Mouse (Mus musculus) layer of hippocampus, postnatal 14 days (tissue): ENCODE measurements around the gene Zcchc24. TPM values are rescaled to one million over a fixed set of nuclear protein-coding genes. Genes with fewer than 3 reads are reported as not detected.
A peak's percentile ranks its signal among the peaks of the same experiment; 100 is the strongest.

Source experiments
- DNase-seq, 2 experiments: peaks; one replicate each; pipeline ENCODE4 v3.0.0; 2021 to 2022; ENCODE audit warnings: low spot score in 2 of 2, mixed read lengths in 1 of 2
- total RNA-seq, 2 experiments: library from RNA; stranded (reverse); gene quantifications; 2 replicates each; pipeline ENCODE4 v1.2.3; 2021

Gene Zcchc24
- total RNA-seq, 2 experiments from 2014 or later = 60.4 to 63.5 TPM

DNA sequence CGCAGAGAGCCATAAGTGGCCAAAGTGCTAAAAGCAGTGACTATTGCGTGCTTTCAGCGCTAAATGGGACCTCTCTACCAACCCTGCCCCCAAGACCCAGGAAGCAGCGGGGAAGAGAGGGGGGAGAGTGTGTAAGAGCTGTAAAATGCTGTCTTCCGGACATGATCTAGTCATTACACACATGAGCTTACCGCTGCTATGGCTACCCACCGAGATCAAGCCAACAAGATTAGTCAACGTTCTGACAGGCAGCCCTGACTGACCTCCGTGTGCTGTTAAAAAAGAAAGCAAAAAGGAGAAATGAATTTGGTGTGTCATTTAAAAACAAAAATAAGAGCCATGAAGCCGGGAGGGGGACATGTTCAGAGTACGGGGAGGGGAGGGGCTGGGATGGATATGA lies 11.8 kb upstream of the Zcchc24 start:
- no peak for DNase-seq

DNA sequence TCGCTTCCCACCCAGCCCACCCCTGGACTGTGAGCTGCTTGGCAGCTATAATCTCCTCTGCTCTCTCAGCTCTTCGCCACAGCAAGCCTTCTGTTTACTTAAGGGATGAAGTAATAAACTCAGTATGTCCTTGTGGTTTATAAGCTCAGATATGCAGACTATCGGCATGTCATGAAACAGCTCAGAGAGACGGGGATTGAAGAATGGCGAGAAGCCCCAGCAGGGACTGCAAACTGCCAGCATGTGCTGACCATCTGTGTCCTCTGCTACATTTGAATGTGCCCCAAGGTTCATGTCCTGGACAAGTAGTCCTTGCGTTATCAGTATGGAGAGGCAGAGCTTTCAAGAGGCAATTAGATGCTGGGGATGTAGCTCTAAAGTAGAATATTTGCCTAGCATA lies 7.5 kb upstream of the Zcchc24 start:
- no peak for DNase-seq

DNA sequence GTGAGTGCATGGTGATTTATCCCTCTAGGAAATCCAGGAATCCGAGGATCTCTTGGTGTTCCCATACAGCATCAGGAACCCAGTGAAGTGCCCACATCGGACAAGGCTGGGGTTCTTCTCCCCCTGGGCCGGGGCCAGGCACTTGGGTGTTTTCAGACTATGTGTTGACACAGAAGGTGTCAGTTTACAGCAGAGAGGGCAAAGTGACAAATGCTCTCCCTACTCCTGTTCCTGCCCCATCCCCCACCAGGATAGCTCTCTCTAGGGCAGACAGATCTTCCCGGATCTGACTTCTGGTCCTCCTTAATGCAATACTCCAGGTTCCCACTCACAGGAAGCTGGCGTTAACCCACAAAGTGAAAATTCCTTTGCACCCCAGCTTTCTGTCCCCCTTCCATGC lies 5.3 kb upstream of the Zcchc24 start:
- DNase-seq = no peak

DNA sequence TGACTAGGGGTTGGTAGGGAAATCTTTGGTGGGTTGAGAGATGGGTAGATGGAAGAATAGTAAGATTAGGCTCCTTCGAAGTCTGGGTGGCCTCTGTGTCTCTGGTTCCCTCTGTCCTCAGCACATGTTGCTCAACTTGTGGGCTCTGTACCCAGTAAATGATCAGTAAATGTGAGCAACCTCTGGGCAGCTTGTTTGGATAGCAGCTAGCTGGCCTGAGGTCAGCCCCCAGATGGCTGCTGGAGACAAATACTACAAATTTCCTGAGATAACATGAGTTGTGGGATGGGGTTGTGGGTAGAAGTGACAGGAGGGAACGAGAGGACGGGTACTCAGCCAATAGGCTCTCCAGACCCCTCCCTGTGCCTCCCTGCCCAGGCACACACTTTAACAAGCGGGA lies 4.2 kb upstream of the Zcchc24 start:
- DNase-seq = no peak

DNA sequence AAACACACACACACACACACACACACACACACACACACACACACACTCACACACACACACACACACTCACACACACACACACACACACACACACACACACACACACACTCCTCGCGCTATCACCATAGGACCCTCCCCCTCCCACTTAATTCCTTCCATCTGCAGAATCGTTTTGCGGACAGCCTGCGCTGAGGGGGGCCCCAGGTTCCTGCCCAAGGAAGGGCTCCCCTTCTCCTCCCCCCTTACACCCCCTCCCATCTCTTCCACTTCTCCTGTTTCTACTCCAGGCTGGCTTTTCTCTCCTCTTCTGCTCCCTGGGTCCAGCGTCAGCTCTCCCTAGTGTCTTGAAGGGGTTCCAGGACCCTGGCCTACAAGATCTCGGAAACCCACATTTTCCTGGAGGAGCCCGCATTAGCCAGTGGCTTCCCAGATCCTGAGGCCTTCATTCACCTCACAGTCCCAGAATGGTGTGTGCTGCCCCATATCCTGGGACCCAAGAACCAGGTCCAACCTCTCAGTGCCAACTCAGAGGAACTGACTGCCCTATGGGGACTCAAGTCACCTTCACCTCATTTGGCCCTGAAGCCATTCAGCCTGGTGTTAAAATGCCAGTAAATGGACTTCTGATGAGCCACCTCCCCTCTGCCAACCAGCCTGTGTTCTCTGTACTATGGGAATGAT lies 927 bp upstream of the Zcchc24 start:
- no peak for DNase-seq

DNA sequence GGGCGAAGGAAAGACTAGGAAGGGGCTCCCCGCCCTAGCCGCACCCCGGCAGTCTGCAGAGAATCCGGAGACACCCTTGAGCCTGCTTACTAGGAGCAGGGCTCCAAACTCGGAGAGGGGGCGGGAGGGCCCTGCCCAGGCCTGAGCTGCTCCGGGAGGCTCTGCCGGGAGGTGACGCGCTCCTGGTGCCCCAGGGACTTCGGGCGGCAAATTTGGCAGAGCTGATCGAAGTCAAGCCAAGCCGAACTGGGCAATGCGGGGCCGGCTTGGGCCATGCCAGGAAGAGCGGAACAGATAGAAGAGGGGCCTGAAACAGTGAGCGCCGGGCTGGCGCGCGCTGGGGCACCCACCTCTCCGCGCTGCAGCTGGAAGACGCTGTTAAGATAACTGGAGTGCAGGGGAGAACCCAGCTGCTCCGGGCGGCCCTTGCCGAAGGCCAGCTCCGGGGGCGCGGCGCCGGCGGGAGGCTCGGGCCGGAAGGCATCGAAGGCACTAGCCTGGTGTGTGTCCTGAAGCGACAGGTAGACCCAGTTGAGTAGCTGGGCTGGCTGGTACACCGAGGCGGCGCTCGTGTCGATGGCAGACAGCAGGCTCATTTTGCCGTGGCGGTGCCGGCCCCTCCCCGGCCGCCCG lies 462 bp downstream of the Zcchc24 start:
- peak in 1 of 2 experiments; percentile 28 for DNase-seq

DNA sequence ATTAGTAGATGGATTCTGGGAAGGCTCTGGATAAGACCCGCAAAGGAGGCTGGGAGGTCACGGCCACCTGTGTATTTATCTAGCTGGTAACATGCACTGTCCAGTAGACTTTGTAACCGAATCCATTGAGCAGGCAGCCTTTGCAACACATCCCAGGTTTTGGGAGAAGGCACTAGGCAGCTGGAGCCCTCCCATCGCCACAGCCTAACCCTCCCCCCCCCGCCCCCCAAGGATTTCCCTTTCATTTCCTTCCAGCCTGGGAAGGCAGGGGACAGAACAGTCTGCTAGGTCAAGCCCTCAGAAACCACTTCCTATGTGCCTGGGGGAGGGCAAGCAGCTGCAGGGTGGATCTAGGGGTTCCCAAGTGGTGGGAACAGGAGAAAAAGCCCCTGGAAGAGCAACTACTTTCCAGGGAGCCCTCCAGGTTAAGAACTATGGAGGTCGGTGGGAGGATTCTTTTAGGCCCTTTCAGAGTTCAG lies 1.1 kb downstream of the Zcchc24 start:
- no peak for DNase-seq

DNA sequence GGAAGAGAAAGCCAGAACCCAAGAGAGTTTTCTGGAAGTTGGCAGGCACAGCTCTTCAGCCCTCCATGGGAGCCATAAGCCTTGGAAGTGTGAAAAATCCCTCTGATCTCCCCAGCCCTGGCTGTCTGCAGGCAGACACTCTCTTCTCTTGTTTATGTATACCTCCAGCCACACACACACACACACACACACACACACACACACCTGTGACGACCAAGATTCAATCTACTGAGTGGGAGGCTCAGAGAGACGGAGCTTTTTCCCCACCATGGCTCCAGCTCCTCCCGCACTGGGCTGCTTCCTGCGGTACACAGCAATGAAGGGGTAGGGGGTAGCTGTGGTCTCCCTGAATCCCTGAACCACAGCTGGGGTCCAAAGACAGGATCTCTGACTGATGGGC lies 2.4 kb downstream of the Zcchc24 start:
- no peak for DNase-seq

DNA sequence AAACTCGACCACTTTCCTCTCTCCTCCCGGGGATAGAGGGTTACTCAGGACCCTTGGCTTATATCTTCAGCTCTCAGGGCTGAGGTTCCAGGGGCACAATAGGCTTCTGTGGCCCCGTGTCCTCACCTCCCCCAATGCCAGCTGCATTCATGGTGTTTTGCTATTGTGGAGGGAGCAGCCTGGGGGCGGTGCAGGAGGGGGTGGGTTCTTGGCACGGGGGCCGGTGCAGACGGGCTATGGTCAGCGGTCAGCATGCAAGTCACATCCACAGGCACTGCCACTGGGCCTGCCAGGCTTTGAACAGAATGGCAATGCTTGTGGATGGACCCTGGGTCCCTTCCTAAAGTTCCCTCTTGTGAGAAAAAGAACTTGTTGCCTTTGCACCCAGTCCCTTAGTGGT lies 2.9 kb downstream of the Zcchc24 start:
- DNase-seq = peak; percentile 60 to 84

DNA sequence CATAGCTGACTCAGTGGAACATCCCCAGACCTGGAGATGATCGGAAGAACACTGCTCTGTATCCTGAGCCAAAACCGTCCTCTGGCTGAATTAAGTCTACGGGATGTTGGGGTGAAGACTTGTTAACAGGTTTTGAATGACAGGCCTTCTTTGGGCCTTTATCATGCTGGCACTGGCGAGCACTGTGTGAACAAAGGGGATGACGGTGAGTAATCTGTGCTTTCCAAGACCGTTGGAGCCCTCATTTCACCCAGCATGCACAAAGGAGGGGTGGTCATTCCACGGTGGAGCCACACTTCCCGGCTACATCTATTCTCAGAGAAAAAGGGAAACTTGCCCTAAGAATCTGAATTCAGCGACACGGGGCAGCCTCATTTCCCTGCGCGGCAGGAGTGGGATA lies 3.7 kb downstream of the Zcchc24 start:
- peak in 1 of 2 experiments; percentile 41 for DNase-seq

DNA sequence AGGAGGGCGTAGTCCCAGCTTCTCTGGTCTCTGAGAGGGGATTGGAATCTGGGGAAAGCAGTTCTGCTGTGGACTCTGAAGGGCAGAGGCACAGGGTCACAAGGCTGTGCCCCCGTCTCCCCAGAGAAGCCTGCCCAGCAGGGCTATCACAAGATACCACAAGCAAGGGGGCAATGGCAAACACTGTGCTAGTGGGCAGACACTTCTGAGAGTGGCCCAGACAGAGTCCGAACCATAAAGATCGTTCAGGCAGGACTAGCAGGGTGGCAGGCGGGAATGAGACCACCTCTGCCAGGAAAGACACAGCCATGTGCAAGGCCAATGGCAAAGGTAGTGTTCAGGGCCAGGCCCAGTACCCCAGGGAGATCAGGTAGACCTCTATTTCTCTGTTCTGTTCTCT lies 7.7 kb downstream of the Zcchc24 start:
- DNase-seq = no peak

DNA sequence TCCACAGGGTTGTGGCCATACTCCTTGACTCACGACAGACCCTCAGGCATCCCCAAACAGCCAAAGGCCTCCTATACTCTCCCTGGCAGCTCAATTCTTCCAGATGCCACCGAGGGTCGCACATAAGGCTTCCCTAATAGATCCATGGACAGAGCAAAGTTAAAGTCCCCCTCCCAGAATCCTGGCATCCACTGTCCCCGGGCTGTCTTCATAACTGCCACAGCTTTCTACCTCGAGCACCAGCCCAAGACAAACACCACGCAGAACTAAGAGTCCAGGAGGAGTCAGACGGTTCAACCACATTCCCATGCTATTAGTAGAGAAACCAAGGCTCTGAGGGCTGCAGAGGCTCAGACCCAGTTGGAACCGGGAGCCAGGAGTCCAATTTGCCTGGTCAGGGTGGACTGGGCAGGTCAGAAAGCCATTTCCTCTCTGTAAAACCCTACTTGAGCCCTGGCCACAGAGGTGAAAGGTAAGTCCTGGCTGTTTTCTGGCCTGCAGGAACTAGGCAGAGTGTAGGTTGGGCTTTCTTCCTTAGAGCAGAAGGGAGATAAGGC lies 8.8 kb downstream of the Zcchc24 start:
- DNase-seq = no peak

DNA sequence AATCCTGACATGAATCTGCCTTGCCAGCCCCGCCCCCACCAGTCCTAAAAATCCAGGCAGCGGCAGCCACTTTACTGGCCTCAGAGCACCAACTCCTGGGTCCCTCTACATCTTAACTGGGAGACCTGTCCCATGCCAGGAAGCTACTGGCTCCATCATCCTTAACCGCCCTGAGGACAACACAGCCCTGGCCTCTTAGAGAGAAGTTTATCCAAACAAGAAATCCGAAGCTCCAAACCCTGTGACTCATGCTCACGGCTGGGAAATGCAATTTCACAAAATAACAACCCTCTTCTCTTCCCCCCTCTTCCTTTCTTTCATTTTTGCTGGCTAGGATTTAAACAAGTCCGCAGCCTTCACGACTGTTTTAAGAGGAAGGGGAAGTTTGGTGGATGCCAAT lies 9.3 kb downstream of the Zcchc24 start:
- no peak for DNase-seq

DNA sequence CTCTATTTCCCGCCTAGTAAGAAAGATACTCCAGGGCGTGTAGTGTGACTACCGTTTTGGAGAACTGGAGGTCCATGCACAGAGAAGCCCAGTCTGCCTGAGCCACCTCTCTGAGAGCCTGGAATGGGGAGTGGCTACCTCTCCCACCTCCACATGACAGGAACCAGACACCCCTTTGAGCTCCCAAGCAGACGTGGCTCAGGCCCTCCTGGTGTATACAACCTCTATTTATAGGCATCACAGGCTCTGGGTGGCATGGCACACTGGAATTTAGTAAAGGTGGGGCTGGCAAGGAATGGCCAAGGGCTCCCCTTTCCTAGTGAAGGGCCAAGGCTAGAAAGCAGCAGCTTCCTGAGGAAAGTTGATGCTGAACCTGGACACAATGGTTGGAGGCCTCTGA lies 10.9 kb downstream of the Zcchc24 start:
- DNase-seq = no peak

DNA sequence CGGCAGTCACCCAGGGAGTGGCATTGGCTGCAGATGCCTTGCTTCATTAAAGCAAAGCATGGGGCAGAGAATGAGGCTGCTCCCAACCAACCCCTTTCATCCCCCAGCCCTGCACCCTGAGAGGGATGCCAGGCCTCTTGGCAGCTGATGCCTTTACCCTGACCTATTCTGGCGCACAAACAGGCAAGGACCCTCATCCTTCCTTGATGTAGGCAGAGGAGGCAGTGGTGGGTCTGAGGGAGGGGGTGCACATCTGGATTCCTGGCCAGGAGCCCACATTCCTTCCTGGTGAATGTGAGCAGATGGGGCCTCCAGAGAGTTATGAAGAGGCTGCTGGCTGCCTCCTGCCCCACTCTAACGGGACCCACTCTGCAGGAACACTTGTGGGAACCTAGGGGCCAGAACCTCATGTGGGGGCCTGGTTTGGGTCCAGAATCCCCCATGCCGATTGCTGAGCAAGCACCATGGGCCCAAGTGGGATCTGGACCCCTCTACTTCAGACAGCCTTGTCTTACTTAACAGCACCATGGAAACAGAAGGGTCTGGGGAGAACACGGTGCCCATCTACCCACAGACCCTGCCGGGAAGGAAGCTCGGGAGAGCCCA lies 12.4 kb downstream of the Zcchc24 start:
- DNase-seq = no peak

DNA sequence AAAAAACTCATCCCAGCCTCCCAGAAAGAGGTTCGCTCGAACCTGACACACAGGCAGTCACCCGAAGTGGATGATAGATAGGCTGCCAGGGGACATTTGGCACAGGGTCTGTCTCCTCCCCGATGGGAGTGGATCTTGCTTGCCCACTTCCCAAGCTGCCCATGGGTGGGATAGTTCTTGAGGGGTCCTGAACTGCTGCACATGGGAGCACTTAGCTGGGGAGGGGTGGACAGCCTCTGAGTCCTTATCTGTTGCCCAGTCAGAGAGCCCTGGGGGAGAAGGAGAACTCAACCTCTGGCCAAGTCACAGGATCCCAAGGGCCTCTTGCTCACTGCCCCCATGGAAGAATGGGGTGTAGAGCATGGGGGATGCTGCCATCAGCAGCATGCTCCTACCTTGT lies 13.3 kb downstream of the Zcchc24 start:
- DNase-seq = no peak

DNA sequence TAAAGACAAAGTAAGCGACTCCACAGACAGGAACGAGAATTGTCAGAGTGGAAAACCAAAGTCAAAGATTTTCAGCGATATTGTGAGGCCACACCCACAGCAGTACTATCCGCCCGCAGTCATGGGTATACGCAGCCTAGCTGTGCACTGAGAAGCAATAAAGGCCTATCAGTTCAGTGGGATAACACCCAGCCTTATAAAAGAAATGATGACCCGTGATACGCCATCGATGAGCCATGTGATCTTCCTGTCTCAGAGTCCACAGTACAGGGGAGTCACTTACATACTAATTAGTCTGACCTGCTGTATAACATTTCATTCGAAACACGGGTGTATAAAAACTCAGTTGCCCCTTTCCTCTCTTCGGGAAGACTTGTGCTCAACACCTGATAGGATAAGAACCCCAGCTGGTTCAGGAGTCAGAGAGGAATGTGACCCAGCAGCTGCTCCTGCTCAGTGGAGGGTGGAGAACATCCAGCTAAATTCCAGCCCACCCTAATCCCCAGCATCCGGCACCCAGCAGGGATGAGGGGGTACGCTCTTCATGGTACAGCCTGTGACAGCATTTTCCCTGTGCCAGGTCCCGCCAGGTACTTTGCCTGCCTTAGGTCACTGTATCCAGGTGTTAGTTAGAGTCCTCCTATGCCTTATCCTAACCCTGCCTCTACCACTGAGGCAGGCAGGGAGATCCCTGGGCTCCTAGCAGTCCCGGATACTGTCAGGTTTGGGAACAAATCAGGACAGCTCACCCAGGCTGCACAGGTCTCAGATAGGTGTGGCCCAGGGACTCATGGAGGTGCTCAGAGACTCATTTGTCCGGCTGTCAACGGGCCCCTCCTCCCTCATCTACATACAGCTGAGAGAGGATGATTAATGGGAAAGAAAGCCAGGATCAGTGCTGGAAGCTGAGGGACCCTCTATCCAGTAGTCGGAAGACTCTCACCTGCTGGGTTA lies 14.0 kb downstream of the Zcchc24 start:
- DNase-seq = no peak

DNA sequence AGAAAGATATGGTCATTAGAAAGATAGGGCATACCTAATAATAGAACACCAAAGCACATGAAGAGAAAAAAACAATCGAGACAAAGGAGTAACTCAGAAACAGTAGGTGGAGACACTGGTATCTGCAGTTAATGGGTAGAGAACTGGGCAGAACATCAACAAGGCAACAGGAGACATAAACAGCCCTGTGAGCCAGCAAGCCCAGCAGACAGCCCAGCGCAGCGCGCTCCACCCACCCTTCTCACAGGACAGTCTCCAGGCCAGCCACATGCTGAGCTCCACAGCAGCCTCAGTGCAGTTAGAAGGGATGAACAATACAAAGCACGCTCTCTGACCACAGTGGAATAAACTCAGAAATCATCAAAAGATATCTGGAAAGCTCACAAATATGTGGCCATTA lies 15.8 kb downstream of the Zcchc24 start:
- DNase-seq = peak in 1 of 2 experiments; percentile 58

DNA sequence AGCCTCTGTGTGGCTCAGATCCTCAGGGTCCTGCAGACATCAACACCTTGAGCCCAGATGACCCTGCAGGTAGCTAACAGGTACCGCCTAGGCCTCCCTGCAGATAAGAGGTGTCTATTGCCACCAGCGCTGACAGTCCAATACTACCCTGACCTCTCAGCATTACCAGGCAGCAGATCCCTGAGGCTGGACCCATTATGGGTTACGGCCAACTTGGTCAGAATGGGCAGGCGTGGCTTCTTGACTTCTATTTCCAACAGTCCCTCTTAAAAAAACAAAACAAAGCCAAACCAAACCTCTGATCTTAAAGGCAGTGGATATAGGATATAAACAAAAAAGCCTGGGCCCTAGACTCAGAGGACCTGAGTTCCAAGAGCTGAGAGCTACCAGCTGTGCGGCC lies 17.8 kb downstream of the Zcchc24 start:
- DNase-seq = no peak

DNA sequence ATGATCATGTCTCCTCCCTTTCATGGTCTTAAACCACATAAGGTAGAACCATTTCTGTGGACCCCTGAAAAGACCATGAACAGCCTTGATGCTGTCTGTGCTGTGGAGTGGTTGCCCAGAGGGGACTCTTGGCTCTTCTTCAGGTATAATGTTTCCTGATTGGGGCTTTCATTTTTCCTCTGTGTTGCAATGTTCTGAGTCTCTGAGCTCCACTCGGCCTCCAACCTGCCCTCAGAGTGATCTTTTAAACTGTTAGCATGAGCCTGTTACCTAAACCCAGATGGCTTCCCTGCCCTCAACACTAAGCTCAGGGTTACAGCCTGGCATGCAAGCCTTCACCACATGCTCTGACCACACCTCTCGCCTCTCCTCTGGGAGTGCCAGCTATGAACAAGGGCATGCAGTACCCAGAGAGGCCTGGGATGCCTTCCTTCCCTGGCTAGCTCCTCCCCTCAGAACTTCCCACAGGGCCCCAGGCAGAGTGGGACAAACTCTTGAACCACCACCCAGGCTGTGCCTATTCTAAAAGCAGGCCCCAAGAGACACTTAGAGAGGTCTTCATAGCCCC lies 18.3 kb downstream of the Zcchc24 start:
- no peak for DNase-seq
